Comparison of ENCODE assay signal across 9 mouse cellular contexts in genomic region chr9:20519949-20520348, GRCm38 (mm10). TPM values are rescaled to one million over a fixed set of nuclear protein-coding genes. Genes with fewer than 3 reads are reported as not detected.
DNase-seq lines count a peak whose midpoint lies in the region; ATAC-seq and TF ChIP-seq lines count a peak whose summit lies in the region.
"Had no signal": no experiment of that assay in that cellular context is flagged by ENCODE, and none has a peak within 500 bp of the region (broad histone marks: within the 10 kb centered on the region; RNA-seq: fewer than 3 reads in every experiment).

No protein-coding gene starts in this region.

- H3K27me3 ChIP-seq in cerebellum, adult 2 months (ENCODE audit: control insufficient read depth, insufficient read depth, low read length): no peaks in the 10 kb centered on the region
- H3K27me3 ChIP-seq in limb, embryonic 12.5 days: no peaks in the 10 kb centered on the region
- no peaks in the 10 kb centered on the region for H3K27me3 ChIP-seq in stomach, embryonic 15.5 days (replicated peaks)

- H3K36me3 ChIP-seq in limb, embryonic 12.5 days: peaks cover 42% of the 10 kb centered on the region
- no peaks in the 10 kb centered on the region for H3K36me3 ChIP-seq in stomach, embryonic 15.5 days

- no peak overlapping the region for H3K27ac ChIP-seq in cerebellum, adult 2 months (ENCODE audit: insufficient read depth, low read length)
- H3K27ac ChIP-seq in limb, embryonic 12.5 days: no peak overlapping the region
- no peak overlapping the region for H3K27ac ChIP-seq in stomach, embryonic 15.5 days

- H3K4me2 ChIP-seq in limb, embryonic 12.5 days: peak overlapping the region; percentile 65
- peak overlapping the region; percentile 57 for H3K4me2 ChIP-seq in stomach, embryonic 15.5 days

- peak overlapping the region; percentile 50; the same call in 1 of the 2 replicates for H3K9ac ChIP-seq in limb, embryonic 12.5 days (replicated peaks)
- H3K9ac ChIP-seq in stomach, embryonic 15.5 days: no peak overlapping the region

- H3K9me3 ChIP-seq in limb, embryonic 12.5 days: no peaks in the 10 kb centered on the region
- H3K9me3 ChIP-seq in stomach, embryonic 15.5 days: no peaks in the 10 kb centered on the region

- no peak for TF ChIP-seq POLR2A in cerebellum, adult 2 months (IDR thresholded peaks at IDR 0.05; ENCODE audit: borderline replicate concordance, insufficient read depth, low read length)

- TF ChIP-seq CTCF in cerebellum, adult 2 months (IDR thresholded peaks at IDR 0.05; ENCODE audit: borderline replicate concordance, insufficient read depth, low read depth, low read length): no peak

- ATAC-seq in limb, embryonic 12.5 days (ENCODE audit: insufficient number of reproducible peaks, insufficient read depth, low FRiP score, low TSS enrichment, low read depth): no peak
- no peak for ATAC-seq in stomach, embryonic 15.5 days (ENCODE audit: insufficient read depth, low FRiP score, low read depth)
- no peak for ATAC-seq in monocyte, adult 5-6 weeks (replicated peaks; ENCODE audit: insufficient number of reproducible peaks, low FRiP score, low TSS enrichment, poor library complexity, severe bottlenecking)

- DNase-seq in cerebellum, adult 2 months: no peak
- no peak for DNase-seq in cerebellum, postnatal 14 days
- DNase-seq in thymus, postnatal 14 days: peak; percentile 10
- DNase-seq in thymus, postnatal 10 days (ENCODE audit: low spot score in 2 of 2): no peak
- no peak for DNase-seq in testis, postnatal 14 days (ENCODE audit: low spot score)
- DNase-seq: kidney, postnatal 25 days had no signal

- 0 out of 2 replicates have a peak, but pooled peaks cover 2% of the 10 kb centered on the region for H3K4me1 ChIP-seq in cerebellum, adult 2 months (ENCODE audit: control insufficient read depth, insufficient read depth, low read length)
- H3K4me1 ChIP-seq in limb, embryonic 12.5 days (replicated peaks): peaks cover 18% of the 10 kb centered on the region
- peaks cover 9% of the 10 kb centered on the region for H3K4me1 ChIP-seq in stomach, embryonic 15.5 days

- peak overlapping the region; percentile 72 for H3K4me3 ChIP-seq in cerebellum, adult 2 months (replicated peaks; ENCODE audit: insufficient read depth, low read depth, low read length)
- peak overlapping the region; percentile 82 for H3K4me3 ChIP-seq in limb, embryonic 12.5 days (replicated peaks)
- peak overlapping the region; percentile 37 for H3K4me3 ChIP-seq in stomach, embryonic 15.5 days (replicated peaks)

- WGBS in cerebellum, adult 2 months: 3% methylated on average over 4 of the region's 4 CpGs
- WGBS in limb, embryonic 12.5 days: 17% methylated on average over 4 of the region's 4 CpGs
- WGBS in stomach, embryonic 15.5 days: 23% methylated on average over 4 of the region's 4 CpGs

RNA-seq across cellular contexts. Expression of gene Zfp266, which starts 1.3 kb away (rescaled TPM):
- 19.5 and 23.6 TPM in 2 replicates for polyA plus RNA-seq in cerebellum, adult 2 months (2012; rRNA removed)
- 160 and 170 TPM in 2 replicates for polyA plus RNA-seq in limb, embryonic 12.5 days (2016; fragmentation: Nextera tagmentation; extraction: Ambion mirVana)
- polyA plus RNA-seq in stomach, embryonic 15.5 days (2015; fragmentation: Nextera tagmentation; extraction: Ambion mirVana): 81.0 and 83.5 TPM in 2 replicates
- total RNA-seq in monocyte, adult 5-6 weeks (2017): 27.5 to 43.8 TPM (median 36.4 TPM) in 3 replicates

RNA-seq across cellular contexts. Expression of gene Zfp426, which starts 27.4 kb away (rescaled TPM):
- 22.4 and 23.5 TPM in 2 replicates for polyA plus RNA-seq in cerebellum, adult 2 months (2012; rRNA removed)
- 21.4 and 22.8 TPM in 2 replicates for polyA plus RNA-seq in limb, embryonic 12.5 days (2016; fragmentation: Nextera tagmentation; extraction: Ambion mirVana)
- polyA plus RNA-seq in stomach, embryonic 15.5 days (2015; fragmentation: Nextera tagmentation; extraction: Ambion mirVana): 17.4 and 19.2 TPM in 2 replicates
- 10.9 to 21.2 TPM (median 15.1 TPM) in 3 replicates for total RNA-seq in monocyte, adult 5-6 weeks (2017)

RNA-seq across cellular contexts. Expression of gene Zfp26, which starts 60.0 kb away (rescaled TPM):
- polyA plus RNA-seq in cerebellum, adult 2 months (2012; rRNA removed): 10.7 and 10.8 TPM in 2 replicates
- polyA plus RNA-seq in limb, embryonic 12.5 days (2016; fragmentation: Nextera tagmentation; extraction: Ambion mirVana): 33.9 and 35.0 TPM in 2 replicates
- 16.9 and 18.0 TPM in 2 replicates for polyA plus RNA-seq in stomach, embryonic 15.5 days (2015; fragmentation: Nextera tagmentation; extraction: Ambion mirVana)
- total RNA-seq in monocyte, adult 5-6 weeks (2017): 27.5 to 45.4 TPM (median 31.6 TPM) in 3 replicates
